Mouse (Mus musculus): Measurements from ENCODE around the gene Aatf.

Gene Aatf

GRCm38 (mm10) chr11:84376510-84377365, 136.6 kb downstream of the Aatf start:
- DNase-seq (ENCODE audit: low read depth, low spot score), result no peak

GRCm38 (mm10) chr11:84375951-84376496, 137.3 kb downstream of the Aatf start:
- DNase-seq (ENCODE audit: low read depth, low spot score), result no peak

GRCm38 (mm10) chr11:84373122-84373521, 140.2 kb downstream of the Aatf start:
- no peak for DNase-seq (ENCODE audit: low read depth, low spot score)
